Mouse (Mus musculus): ENCODE measurements around the gene Pbx1.

Pbx1 gene

DNA sequence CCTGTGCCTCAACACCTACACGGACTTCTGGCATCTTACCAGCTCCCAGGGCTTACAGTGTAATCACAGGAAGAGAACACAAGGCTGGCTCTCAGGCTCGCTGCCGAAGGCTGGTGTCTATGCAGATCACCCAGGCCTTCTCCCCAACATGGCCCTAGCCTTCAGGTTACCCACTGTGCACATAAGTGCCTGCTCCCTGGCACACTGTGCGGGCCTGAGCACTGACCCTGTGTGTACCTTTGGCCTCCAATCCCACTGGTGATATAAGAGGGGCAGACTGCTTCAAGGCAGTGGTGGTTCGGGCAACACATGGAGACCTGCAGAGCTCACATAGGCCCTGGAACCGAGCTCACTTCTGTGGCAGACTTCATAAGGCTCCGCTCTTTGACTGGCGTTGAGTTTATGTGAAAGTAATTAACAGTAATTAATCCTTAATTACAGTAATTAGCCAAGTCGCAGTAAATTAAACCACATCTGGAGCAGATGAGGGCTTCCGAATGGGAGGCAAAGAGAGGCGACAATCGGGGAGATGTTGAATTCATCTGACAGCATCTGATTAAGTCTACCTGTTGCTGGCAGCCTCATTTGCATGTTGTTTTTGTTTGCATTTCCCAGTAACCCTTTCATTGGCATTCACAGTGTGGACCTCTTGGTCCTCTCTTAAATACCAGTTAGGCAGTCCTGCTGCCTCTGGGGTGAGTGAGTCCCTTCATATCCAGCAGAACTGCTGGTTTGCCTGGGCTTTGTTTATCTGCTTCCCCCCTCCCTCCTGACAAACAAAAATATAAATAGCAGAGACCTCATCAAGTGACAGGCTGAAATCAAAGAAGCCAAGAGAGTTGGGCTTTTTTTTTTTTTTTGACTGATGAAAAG, 163.1 kb downstream of the Pbx1 start:
- DNase-seq (ENCODE audit: low spot score) = no peak

DNA sequence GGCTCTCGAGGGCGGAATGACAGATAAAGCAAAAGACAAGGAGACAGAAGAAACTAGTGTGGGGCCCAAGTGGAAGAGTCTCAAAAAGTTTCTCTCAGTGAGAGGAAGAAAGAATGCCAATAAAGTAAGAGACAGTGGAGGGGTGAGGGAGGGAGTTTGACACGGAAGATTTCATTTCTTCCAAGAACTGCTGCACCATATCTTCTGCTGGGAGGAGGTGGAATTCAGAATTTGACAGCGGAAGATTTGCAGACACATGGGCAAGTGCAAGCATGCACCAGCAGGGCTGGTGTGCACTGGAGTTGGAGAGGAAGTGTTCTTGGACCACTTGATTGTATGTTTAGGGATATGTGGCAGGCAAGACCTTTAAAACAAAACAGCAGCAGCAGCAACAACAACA, 163.8 kb downstream of the Pbx1 start:
- DNase-seq (ENCODE audit: low spot score) = no peak

DNA sequence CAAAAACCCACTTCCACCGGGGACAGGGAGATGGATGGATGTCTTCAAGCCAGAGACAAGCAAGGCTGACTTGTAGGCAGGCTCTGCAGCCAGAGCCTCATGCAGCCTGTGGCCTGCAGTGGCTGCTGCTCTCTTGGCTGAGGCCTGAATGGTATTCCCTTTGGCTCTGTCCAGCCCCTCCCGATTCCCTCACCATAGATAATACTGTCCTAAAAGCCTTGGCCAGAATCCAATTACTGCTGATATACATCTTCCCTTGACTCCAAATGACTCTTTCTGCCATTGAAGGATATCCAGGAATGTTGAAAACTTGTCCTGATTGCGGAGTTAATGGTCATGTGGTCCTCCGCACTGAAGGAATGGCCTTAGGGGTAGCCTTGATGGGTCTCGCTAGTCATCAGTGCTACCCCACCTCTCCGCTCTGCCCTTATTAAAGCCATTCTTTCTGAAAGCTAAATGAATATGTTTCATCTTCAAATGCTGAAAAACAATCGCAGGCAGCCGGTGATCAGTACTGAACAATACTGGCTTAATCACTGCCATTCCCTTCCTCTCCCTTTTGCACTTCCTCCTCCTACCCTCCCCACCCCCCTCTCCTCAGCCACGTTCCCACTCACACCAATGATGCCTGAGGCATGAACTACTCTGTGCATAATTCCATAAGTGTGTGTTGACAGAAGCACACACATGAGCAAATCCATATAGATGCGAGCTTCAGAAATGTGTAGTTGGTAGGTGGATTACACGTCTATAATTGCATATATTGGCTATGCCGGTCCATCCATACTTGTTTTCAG, 166.3 kb downstream of the Pbx1 start:
- no peak for DNase-seq (ENCODE audit: low spot score)

DNA sequence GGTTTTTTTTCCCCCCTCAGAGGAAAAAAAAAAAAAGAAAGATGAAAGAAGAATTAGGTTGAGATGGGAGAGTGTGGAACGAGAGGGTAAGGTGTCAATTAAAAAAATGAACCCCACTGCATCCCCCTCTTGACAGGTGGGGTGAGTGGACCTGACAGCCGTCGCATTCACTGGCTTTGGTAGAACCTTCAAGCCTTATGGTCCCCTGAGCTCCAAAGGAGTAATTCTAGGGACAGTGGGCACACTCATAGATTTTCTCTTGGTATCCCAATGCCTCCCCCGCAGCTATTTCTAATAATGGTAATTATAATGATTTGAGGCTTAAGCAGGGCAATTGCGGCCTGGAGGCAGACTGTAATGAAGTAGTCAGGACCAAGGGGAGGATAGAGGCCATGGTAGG, 167.0 kb downstream of the Pbx1 start:
- no peak for DNase-seq (ENCODE audit: low spot score)

DNA sequence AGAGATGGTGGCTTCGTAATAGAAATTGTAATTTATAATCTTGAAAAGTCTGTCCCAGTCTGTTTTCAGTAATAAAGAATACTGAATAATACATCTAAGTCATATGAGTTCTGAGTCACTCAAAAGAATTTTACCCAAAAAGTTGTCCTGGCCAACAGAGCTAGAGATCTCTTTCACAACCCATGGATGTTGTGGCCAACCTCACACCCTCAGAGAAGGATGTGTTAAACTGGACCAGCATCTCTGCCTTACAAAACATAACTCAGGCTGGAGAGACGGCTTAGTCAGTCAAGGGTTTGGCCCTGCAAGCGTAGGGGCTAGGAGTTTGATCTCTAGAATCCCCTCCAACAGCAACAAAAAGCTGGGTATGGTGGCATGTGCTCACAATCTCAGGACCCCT, 171.7 kb downstream of the Pbx1 start:
- no peak for DNase-seq (ENCODE audit: low spot score)

DNA sequence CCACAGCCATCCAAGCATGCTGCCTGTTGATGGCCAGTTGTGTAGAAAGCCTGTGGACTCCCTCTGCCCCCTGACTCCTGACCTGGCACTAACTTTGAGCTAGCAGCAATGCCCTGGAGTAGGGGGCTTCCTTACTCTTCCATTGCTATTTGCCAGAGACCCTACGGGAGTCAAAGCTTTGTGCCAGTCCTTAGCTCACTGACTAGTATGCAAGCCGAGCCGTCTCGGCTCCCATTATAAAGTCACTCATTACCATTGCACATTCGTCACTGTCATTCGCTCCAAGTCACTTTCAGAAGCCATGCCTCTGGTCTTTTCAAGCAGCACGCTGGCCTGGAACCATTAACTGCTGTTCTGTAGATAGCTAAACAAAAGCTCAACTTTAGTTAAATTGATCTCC, 173.2 kb downstream of the Pbx1 start:
- peak; percentile 54 for DNase-seq (ENCODE audit: low spot score)

DNA sequence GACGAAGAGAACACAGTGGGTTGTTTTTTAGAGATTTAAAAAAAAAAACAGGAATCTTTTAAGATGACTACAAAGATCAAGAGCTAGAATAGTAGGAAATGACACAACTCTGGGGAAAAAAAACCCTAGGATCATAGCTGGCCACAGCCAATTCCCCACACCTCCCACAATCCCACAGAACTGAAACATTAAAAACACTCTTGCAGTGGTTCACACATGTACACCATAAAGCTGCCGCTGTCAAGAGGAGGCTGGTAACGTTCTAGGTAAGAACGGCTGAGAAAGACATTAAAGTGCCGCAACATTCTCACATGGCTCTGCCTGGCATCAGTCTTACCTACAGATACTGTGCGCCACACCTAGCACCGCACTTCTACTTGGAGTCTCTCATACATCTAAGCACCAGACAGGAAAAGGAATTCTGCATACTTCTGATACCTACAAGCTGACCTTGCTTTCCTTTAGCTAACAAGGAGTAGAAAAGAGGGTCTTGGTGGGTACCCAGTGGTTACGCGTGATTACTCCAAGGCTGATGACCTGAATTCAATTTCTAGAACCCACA, 176.6 kb downstream of the Pbx1 start:
- DNase-seq (ENCODE audit: low spot score) = no peak

DNA sequence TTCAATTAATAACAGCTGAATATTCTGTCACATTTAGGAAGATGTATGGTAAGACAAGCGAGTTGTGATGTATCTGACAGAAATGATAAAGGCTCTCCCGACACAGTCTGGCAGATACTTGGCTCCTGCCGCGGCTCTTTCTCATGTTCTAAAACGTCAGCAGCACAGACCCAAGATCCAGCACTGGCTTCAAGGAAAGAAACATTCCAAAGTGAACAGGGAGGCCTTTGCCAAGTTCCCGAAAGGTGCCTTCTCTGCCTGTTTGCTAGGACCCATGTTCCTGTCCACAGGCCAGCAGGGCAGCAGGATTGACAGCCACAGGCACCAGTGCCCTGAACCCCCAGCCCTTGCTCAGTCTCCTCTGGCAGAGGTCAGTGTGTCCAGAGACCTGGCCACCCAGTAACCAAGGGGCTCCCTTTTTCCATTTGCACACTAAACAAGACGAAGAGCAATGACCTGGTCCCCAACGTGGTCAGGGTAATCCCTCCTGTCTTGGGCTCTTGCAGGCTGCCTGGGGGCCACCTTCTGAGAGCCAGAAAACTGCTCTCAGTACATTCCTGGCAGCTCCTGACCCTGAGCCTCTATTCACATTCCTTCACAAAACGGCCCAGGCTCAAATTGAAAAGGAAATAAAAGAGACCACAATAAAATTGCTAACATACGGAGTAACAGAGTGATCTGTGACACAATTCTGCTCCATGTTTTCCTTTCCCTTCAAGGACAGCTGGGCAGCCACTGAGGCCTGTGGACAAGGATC, 184.9 kb downstream of the Pbx1 start:
- no peak for DNase-seq (ENCODE audit: low spot score)

DNA sequence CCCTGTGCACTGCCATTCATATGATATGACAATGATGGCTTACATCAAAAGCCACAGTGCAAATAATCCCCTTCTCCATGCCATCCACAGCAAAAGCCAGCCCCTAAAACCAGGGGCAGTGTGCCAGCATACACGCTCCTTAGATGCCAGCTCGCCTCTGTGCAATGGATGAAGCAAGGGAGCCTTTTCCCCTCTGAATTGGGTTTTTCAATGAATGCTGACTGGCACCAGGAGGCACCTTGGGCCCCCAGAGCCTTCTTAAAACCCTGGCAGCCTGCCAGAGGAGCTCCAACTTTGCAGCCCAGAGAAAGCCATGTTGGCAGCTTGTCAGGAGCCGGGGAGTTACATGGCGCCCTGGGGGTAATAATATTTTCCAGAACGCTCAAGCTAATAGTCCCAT, 186.5 kb downstream of the Pbx1 start:
- DNase-seq (ENCODE audit: low spot score) = no peak

DNA sequence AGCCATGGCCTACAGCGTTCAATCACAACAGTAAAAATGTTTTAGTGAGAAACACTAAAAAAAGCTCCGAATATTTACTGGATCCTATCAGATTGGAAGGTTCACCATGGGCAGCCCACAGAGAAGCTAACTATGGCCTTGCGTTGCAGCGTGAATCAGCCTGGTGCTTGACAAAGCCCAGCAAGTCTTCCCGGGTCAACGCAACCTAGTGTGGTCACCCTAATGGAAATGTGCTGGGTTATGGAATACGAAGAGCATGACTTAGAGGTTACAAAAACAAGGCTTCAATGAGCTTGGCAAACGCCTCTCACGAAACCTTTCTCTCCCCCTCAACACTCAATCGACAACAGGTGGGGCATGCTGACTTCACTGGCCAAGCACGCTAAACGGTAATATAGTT, 188.3 kb downstream of the Pbx1 start:
- DNase-seq (ENCODE audit: low spot score) = no peak

DNA sequence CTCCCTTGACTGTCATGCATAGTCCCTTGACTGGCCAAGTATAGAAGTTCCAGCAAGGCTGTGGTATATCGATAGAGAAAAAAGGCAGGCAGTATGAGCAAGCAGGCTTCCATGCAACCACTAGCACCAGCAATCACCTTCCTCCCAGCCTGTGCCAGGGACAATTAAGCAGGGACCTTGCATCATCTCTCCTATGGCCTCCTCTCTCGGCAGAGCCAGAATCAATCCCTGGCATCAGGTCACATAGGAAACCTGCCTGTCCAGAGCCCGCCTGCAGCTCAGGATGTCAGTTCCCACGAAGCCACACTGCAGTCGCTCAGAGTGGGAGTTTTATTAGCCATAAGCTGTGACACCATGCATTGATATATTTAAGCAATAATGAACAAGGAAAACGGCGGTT, 189.0 kb downstream of the Pbx1 start:
- no peak for DNase-seq (ENCODE audit: low spot score)

DNA sequence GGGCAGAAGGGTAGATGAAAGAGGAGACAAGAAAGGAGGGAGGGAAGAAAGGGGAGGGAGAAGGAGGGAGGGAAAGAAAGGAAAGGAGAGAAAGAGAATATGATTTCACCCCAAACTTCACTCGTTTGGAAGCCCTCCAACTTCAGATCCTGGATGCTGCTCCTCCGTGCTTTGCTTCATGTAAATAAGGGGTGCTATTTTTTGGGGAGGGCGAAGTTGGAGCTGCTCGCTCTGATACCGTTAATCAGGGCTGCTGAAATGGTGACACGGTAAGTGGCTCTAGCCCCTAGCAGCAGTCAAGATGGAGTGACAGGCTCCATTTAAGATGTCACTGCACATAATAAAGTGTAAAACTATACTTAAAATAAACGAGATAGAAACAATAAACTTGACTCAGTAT, 190.8 kb downstream of the Pbx1 start:
- no peak for DNase-seq (ENCODE audit: low spot score)

DNA sequence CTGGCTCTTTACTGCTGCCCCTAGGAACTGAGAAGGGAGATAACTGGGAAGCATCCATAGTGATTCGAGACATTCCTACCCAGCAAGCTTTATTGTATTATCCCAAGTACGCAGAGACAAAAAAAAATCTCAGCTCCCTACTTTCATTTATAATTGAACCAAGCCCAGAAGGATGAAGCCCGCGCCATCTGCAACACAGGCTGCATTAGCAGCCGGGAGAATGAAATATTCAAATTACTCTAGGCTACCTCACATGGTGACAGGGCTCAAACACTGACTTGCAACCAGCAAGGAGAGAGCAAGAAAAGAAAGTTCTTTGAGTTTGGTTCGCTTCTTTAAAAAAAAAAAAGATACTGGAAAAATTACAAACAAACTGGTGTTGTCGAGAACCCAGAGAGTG, 191.2 kb downstream of the Pbx1 start:
- DNase-seq (ENCODE audit: low spot score) = peak; percentile 47

DNA sequence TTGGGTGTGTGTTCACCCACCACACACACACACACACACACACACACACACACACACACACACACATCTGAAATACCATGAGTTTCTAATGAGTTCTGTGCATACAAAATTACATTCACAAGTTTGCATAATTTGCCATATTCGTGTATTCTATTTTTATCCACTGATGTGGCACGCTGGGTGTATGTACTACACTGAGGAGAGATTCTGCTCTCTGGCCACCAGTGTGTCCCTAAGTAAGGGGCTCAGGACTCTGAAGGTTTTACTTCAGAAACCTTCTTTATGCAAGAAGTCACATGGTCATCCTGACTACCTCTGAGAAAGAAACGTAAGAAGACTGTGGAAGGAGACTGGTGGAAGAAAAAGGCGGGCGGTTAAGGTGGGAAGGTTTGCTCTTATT, 191.7 kb downstream of the Pbx1 start:
- DNase-seq (ENCODE audit: low spot score) = no peak

DNA sequence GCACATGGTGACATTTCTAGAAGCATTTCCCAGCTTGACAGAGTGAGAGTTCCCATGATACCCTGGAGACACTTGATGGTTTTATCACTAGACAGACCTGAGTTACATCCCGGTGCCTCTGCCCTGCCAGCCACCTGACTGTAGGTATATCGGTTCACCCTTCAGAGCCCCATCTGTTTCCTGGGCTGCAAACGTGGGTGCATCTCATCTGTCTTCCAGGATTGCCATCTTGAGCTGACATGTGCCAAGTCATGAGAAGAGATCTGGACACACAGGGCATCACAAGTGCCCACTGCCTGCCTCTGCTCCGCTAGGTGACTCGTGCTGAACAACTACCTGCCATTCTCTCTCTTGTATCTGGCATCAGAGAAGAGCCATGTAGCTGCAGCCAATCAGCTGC, 196.0 kb downstream of the Pbx1 start:
- no peak for DNase-seq (ENCODE audit: low spot score)

DNA sequence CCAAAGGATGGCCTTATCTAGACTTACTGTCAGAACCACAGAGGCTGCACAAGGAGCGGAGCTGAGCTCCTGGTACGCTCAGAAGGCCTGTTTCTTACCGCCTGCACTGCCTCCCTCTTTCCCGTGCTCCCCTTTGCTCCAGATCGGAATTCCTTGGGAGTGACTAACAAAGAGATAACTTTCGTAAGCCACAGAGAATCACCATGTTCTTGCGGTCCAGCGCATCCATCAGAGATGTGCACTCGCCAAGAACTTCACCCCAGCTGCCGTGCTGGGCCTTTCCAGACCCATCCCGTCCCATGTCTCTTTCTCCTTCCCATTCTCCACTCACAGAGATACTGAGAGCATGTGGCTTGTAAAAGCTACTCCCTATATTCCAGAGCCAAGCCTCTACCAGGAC, 197.7 kb downstream of the Pbx1 start:
- no peak for DNase-seq (ENCODE audit: low spot score)

DNA sequence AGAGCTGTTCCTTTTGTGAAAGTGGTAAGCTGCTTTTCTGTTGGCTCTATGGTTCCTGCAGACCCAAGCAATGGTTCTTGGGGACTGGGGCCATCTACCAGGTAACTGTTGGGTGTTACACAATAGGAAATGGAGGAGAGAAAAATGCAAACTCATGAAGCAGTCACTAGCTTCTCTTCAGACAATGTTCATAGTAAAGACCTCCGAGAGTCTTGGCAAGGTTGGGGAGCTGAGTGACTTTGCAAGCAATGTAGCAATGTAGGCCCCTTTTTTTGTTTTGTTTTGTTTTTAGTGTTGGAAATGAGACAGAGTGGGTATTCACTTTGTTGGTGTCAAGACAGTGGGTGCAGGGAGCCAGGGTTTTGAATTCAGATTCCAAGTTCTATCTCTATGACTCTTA, 198.9 kb downstream of the Pbx1 start:
- no peak for DNase-seq (ENCODE audit: low spot score)

DNA sequence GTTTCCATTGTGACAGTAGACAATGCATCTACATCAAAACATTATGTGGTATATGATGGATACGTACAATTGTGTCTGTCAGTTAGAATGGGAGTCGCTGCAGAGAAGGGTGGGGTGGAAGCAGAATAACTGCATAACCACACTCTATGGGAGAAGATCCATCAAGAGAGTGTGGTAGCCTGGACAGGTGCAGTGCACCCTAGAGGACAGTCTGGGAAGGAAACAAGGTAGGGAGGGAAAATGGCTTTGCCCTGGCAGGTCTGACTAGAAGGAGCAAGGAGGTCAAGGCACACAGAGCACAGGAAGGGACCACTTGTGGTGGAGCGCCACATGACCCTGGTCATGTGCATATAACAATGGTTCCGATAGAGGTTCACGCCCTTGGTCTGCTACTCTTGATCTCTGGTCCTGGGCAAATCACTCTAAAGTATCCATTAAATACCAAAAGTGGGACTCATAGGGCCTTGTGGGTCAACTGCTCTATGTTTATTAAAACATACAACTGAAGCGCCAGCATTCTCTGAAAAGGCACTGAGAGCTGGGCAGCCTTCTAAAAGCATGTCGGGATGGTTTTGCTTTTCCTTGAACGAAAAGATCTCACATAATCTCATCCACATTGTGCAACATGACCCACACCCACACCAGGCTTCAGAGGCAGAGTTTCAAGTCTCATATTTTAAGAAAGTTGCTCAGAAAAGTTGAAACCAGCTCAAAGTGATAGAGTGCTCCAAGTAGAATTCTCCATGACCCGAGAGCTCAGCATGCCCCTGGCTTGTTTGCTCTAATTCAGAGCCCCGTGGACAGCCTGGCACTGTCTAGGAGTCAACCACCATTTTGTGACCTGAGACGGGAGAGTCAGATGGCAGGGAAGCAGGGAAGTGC, 200.3 kb downstream of the Pbx1 start:
- DNase-seq (ENCODE audit: low spot score) = no peak

DNA sequence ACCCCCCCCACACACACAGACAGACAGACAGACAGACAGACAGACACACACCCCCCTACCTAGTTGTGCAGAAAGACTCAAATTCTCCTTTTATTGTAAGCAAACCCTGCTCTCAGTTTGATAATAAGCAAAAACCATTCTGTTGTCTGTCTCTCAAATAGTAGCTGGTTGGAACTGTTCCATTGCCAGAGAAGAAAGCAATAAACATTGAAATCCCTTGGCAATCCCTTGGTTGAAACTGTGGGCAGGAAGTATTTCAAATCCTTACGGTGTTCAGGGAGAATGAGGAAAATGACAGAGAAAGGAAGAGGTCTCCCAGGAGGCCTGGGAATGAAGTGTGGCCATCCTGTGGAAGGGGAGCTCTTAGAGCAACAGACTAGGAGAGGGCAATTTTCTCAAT, 201.2 kb downstream of the Pbx1 start:
- DNase-seq (ENCODE audit: low spot score) = no peak

DNA sequence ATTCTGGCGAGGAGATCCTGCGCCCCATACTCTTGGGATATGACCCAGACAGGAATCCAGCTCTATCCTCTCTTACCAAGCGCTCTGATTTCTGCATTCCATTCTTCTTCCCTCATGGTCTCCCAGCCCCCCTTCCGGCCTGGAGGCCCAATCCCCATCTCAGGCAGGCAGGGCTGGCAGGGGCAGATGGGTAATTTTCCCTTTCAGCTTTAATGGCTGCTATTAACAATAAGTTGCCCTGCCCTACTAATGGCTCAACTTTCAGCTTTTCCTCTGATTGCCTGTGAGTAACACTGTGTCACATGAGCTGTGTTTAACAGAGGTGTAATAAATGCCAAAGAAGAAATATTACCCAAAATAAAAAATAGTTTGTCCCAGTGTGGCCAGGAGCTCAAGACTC, 201.9 kb downstream of the Pbx1 start:
- DNase-seq (ENCODE audit: low spot score) = peak; percentile 59

DNA sequence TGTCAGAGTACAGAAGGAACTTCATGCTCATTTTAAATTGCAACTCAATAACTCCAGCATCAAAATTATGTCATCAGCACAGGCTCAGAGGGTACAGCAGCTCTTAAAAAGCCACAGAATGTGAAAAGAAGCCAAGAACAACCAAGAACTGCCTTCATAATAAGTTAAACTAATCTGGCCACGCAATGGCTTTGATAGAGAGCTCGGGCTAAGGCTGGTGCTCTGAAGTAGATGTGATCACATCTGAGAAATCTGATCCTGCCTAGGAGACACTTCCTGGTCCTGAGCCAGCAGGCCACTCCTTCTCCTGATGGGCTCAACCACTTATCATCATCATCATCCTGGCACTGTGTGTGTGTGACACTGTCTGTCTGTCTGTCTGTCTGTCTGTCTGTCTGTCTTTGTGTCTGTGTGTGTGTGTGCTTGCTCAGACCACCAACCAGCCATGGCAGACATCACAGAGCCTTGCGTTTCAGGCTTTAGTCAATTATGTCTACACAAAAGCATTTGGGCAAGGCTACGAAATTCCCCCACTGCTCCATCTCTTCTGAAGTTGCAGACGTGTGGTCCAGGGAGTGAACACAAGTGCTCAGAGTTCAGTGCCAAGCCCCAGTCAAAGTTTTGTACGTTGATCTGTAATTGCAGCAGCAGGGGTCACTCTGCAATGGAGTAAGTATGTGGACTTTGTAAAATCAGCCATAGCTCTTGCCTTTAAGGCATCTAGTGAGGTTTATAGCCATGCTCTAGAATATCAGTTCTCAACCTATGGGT, 203.1 kb downstream of the Pbx1 start:
- no peak for DNase-seq (ENCODE audit: low spot score)
